Mouse (Mus musculus) stomach, embryonic 14.5 days (tissue): ENCODE measurements around the gene Atp5c1. TPM values are rescaled to one million over a fixed set of nuclear protein-coding genes. Genes with fewer than 3 reads are reported as not detected.

Experiments used
- ATAC-seq: fragments of 200-750 bp; cut with Nextera tagmentation; 2 replicates; pipeline ENCODE4 v1.8.0; 2017; ENCODE audit warnings: low read depth, moderate TSS enrichment; ENCODE audit not compliant: insufficient number of reproducible peaks, insufficient read depth, low FRiP score
- H3K27ac ChIP-seq: fragments of 300-500 bp; sonication (generic); 2 replicates; pipeline ENCODE4 v1.5.1; 2014; ENCODE audit warnings: mild to moderate bottlenecking, low read length, moderate library complexity, mixed read lengths
- H3K27me3 ChIP-seq: fragments of 300-500 bp; sonication (generic); 2 replicates; pipeline ENCODE4 v1.6.1; 2014; ENCODE audit warnings: low read length, control low read depth, mixed read lengths; ENCODE audit not compliant: control insufficient read depth, insufficient read depth
- H3K36me3 ChIP-seq: fragments of 300-500 bp; sonication (generic); 2 replicates; pipeline ENCODE4 v1.6.1; 2014; ENCODE audit warnings: mild to moderate bottlenecking, control low read depth, low read length, moderate library complexity, mixed read lengths; ENCODE audit not compliant: control insufficient read depth, insufficient read depth
- H3K4me1 ChIP-seq: fragments of 300-500 bp; sonication (generic); 2 replicates; pipeline ENCODE4 v1.6.1; 2014; ENCODE audit warnings: low read length, control low read depth, mixed read lengths; ENCODE audit not compliant: control insufficient read depth, insufficient read depth
- H3K4me2 ChIP-seq: fragments of 300-500 bp; sonication (generic); replicated peaks from 2 replicates; pipeline ENCODE4 v1.6.1; 2014; ENCODE audit warnings: low read depth, low read length, control low read depth
- H3K4me3 ChIP-seq: fragments of 300-500 bp; sonication (generic); 2 replicates; pipeline ENCODE4 v1.5.1; 2014; ENCODE audit warnings: low read depth, low read length, control low read depth
- H3K9ac ChIP-seq: fragments of 300-500 bp; sonication (generic); replicated peaks from 2 replicates; pipeline ENCODE4 v1.6.1; 2014; ENCODE audit warnings: low read depth, mild to moderate bottlenecking, control low read depth, low read length, moderate library complexity, mixed read lengths
- H3K9me3 ChIP-seq: fragments of 300-500 bp; sonication (generic); 2 replicates; pipeline ENCODE4 v1.6.1; 2016; ENCODE audit warnings: low read depth, low read length, control low read depth; ENCODE audit not compliant: control insufficient read depth
- WGBS: fragments of 180-500 bp; shearing (Covaris S2); extraction: QIAGEN DNeasy Blood & Tissue Kit; methylation state at CpG from one replicate; pipeline ENCODE4 v1.1.7; 2014; 5-methylcytosine and 5-hydroxymethylcytosine counted together
- polyA plus RNA-seq: library from polyadenylated mRNA; unstranded; fragments of >200 nt; fragmentation: Nextera tagmentation; extraction: Ambion mirVana; gene quantifications from 2 replicates; pipeline ENCODE4 v1.2.1, GENCODE M21; 2014

Atp5c1 gene
- polyA plus RNA-seq, 1 experiment from 2014 or later, result 614 TPM

- Histone ChIP-seq H3K4me1 (peaks cover 3% of the 10 kb centered on the region; the same call in 1 of the 2 replicates), H3K36me3 (no peaks in the 10 kb centered on the region), H3K4me3 (no peak overlapping the region), H3K9me3 (no peaks in the 10 kb centered on the region), H3K9ac (no peak overlapping the region), H3K27ac (no peak overlapping the region), H3K4me2 (no peak overlapping the region), H3K27me3 (no peaks in the 10 kb centered on the region)
- no peak for ATAC-seq
- 83% methylated on average over 13 of the region's 13 CpGs for WGBS
These were observed 70.5 kb downstream of the Atp5c1 start for GRCm38 (mm10) chr2:10009671-10010254.

GRCm38 (mm10) chr2:10008593-10008992, 71.7 kb downstream of the Atp5c1 start:
- H3K36me3 ChIP-seq, result no peaks in the 10 kb centered on the region
- no peaks in the 10 kb centered on the region for H3K27me3 ChIP-seq
- H3K9ac ChIP-seq, result no peak overlapping the region
- H3K9me3 ChIP-seq, result no peaks in the 10 kb centered on the region
- no peak overlapping the region for H3K4me2 ChIP-seq
- H3K4me1 ChIP-seq, result peaks cover 3% of the 10 kb centered on the region; the same call in 1 of the 2 replicates
- ATAC-seq, result no peak
- no peak overlapping the region for H3K27ac ChIP-seq
- no peak overlapping the region for H3K4me3 ChIP-seq
- WGBS, result 63% methylated on average over 4 of the region's 4 CpGs

Other genes with a start within 250 kb of the Atp5c1 start
- not detected in 2 replicates for gene 4930412O13Rik, start 199.3 kb downstream of the Atp5c1 start, polyA plus RNA-seq
- gene 9230102O04Rik, start 191.0 kb downstream of the Atp5c1 start, polyA plus RNA-seq, result not detected in 2 replicates
- gene Gata3, start 190.5 kb downstream of the Atp5c1 start, polyA plus RNA-seq, result 4.1 and 4.8 TPM in 2 replicates
- gene Taf3, start 31.9 kb downstream of the Atp5c1 start, polyA plus RNA-seq, result 14.3 and 14.6 TPM in 2 replicates
- gene Kin, start 83 bp upstream of the Atp5c1 start, polyA plus RNA-seq, result 29.1 and 34.0 TPM in 2 replicates
- 7.0 and 7.7 TPM in 2 replicates for gene Itih2, start 50.9 kb upstream of the Atp5c1 start, polyA plus RNA-seq
- 14.8 and 15.6 TPM in 2 replicates for gene Itih5, start 73.1 kb upstream of the Atp5c1 start, polyA plus RNA-seq